Mouse (Mus musculus) thymus, postnatal 14 days (tissue): ENCODE data around the gene 6030468B19Rik.
"Not testable (repeated sequence)": the region's sequence is repeated elsewhere in the genome, so short reads cannot be mapped to it uniquely, and the experiment has no call there.

ENCODE experiments used
- DNase-seq: peaks from one replicate; pipeline ENCODE4 v3.0.0; 2021

6030468B19Rik gene

DNA sequence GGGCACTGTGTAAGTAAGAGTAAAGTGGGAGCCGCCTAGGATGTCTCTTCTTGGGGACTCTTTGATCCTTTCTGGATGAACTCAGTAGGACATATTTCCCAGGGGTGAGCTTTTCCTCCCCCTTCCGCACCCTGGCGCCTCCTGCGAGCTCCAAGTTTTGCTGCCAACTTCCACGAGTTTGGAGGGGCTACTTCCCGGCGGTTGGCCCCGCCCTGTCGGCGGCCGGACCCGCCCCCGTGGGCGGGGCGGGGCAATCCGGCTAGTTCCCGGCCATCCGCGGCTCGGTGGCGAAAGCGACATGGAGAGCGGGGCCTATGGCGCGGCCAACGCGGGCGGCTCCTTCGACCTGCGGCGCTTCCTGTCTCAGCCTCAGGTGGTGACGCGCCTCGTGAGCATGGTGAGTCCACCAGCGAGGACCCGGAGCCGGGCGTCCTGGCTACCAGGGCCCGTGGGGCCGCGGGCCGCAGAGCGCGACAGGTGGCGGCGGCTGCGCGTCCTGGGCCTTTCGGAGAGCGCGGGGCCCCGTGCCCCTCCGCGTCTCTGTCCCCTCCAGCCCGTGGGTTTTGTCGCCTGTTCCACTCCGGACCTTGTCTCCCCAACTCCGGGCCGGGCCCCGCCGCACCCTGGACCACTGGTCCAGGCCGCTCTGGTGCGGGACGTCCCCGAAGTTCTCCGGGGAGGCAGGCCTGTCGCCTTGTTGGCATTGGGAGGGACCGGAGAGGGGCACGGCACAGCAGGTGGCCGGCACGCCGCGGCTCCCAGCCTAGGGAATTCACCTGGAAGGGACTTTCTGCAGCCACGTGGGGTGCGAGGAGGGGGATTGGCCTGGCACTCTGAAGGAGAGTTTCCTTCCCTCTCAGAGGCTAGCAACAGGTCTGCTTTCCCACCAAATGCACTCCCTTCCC, 12.2 kb downstream of the 6030468B19Rik start, which contains the start of the genes Gm20708 and Syngr2:
Gene Gm20708 (plus strand): TSS at position 262 of the 905 bp plus-strand sequence.
Gene Syngr2 (plus strand): TSS at position 262 of the 905 bp plus-strand sequence.
- peak; percentile 78 for DNase-seq

DNA sequence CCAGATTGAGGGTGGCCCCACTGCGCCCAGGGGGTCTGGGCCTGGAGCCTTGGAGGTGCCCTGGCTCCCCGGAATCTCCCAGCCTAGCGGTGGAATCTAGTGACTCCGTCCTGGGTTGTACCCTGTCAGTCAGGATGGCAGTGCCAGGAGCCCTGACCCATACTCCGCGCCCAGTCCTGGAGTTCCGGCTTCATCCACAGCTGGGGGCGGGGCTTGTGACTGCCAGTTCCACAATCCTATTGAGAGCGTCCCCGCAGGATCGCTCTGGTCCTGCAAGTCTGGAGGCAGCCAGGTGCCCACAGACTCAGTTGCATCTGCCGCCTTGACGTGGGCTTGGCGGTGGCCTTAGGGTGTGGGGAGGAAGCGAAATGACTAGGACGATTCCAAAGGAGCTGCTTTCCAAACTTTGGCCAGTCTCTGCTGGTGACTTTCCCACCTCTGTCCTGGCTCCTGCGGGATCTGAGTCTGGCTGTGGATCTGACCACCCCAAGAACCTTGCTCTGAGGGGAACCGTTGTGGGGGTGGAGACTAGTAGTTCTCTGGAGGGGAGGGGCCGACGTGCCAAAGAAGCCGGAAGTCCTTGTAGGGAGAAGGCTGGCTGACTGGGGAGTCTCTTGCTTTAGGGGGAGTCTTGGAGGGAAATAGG, 13.1 kb downstream of the 6030468B19Rik start:
- DNase-seq, result peak; percentile 87

DNA sequence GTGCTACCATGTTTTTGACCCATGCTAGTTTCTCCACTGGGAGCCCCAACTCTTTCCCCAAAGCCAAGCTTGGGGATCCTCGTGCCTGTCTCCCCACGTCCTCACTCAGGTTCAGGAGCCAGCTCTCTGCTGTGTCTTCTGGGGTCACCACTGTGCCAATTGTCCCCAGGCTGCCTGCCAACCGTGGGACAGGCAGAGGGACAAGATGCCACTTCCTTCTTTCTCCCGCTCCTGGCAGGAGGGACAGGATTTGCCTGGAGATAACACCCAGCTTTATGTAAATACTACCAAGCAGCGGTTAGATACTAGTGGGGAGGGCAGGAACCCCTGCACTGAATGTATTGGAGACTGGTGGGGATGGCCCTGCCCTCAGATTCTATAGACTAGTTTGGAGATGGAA, 16.4 kb downstream of the 6030468B19Rik start:
- no peak for DNase-seq

DNA sequence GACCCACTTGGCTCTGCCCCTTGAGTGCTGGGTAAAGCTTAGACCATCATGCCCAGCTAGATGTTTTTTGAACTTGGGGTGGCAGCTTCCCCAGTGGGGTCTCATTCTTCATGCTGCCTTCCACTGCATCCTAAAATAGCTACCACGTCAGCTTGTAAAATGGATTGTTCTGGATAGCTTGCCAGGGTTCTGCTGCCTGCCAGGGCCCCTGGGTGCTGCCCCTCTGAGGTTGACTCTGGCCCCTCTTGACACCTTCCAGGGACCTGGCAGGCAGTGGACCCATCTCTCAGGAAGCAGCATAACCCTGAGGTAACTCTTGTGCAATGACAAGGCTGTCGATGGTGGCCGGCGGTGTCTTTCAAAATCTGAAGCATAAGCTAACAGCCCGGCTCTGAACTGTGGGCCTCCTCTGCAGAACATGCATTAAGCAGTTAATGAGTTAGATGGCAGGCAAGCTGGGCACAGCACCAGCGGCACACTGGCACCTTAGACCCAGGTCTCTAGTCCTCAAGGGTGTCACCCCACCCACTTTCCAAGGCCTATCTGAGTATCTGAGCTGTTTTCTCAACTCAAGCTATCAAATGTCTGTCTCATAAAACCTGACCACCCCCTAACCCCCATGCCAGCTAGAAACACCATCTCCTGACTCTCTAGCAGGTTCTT, 17.4 kb downstream of the 6030468B19Rik start:
- no peak for DNase-seq

DNA sequence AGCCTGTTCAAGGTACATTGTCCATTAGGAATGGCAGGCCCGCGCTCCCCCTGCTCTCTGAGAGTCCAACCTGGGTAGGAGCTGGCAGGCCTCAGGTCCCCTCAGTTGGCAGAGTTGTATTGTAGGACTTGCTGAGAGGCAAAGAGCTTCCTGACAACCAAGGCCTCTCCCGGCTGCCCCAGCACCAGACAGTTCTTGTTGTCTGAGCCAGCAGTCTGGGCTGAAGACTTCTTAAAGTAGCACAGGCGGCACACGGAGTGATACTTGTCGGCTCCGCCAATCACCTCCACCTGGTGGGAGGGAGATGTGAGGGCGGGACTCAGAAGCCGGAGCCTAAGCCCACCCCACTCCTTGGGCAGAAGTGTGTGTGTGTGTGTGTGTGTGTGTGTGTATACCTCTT, 18.4 kb downstream of the 6030468B19Rik start:
- not testable (repeated sequence) for DNase-seq

DNA sequence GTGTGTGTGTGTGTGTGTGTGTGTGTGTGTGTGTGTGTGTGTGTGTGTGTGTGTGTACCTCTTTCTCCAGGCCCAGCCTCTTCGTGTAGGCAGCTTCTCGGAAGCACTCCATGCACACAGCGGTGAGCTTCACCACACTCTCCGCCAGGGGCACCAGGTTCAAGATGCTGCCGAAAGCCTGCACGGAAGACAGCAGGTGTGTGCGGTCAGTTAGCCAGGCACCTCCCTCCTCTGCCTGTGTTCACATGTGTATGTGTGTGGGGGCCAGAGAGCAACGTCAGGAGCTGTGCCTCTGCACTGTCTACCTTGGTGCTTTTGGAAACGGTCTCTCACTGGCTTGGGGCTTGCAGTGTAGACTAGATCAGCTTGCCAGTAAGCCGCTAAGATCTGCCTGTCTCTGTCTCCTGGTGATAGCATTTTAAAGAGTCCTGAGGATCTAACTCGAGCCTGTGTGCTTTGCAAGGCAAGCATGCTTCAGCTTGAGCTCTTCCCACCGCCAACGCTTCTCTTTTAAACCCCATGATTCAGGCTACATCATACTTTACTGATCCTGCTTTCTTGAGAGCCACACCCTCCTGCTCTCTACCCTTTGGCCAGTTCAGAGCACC, 19.0 kb downstream of the 6030468B19Rik start:
- no peak for DNase-seq

DNA sequence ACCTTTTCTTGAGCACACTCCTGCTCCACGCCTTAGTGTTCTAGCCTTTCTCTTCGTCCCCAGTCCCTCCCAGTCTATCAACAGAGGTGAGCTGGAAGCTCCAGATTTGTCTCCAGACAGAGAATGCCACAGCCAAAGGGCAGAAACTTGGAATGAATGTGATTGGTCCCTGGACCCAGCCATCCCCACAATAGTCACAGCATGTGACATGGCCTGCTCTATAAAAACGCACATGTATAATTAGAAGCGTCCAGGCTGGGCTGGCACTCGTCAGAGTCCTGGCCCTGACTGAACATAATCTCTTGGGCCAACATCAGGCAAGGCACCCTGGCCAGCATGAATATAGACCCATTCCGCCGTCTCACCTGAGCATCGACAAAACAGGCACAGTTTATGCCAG, 21.6 kb downstream of the 6030468B19Rik start:
- no peak for DNase-seq

DNA sequence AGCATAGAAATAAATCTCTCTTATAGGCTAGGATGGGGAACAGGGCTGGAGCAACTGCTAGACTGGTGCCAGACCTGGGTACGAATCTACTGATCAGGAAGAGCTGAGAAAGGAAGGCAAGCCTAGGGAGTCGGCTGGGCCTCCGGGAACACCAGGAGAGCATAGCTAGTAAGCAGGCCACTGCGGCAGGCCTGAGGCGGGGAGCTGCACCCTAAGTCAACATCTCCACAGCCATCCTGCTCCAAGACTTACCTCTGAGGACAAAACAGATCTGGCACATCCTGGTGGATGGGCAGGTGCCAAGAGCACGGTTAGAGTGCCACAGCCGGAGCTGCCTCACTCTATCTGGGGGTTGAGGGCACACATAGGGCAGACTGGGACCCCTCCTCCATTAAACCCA, 22.7 kb downstream of the 6030468B19Rik start:
- no peak for DNase-seq

DNA sequence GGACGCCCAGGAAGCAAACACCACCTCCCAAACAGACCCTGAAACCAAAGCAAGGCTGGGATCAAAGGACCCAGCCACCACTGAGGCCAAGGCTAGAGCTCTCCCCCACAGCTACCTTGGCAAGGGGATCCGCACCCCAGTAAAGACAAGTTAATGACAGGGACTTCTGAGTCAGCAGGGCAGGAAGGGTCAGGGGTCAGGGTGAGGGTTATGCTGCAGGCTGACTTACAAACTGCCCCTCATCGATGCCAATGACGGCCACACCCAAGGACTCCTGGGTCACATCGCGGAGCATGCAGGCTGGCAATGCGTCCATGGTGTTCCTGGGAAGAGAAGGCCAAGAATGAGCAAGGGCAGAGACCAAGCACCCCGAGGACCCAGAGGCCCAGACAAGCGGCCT, 24.4 kb downstream of the 6030468B19Rik start:
- no peak for DNase-seq

DNA sequence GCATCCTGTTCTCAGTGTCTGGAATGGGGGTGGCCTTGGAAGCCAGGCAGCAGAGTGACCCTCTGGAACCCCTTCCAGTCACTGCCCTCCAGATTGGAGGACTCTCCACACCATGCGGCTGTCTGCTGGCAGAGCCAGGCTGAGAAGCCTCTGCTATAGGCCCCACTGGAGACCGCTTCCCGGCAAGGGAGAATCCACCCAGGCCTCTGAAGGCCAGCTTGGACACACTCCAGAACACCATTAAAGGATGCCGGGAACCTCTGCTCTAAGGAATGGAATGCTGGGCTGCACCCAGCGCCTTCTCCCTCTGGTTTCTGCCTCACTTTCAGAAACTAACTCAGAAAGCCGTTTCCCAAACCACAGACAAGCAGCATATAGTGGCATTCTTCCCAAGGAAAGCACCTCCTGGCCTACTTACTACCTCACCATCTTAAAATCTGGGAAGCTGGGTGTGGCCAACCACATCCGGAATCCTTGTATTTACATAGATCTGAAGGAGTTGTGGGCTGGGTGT, 25.3 kb downstream of the 6030468B19Rik start:
- DNase-seq, result no peak

DNA sequence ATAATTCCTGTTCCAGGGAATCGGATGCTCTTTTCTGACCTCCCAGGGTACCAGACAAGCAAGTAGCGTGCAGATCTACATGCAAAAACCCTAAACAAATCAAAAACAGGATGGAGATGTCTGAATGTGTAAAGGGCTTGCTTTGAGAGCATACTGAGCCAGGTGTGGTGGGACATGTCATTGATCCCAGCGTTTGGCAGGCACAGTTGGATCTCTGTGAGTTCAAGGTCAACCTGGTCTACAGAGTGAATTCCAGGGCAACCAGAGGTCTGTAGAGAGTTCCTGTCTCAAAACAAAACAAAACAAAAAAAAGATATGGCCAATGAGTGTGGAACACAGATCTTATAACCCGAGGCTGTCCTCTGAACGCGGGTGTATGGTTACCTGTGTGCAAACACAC, 26.0 kb downstream of the 6030468B19Rik start:
- no peak for DNase-seq

DNA sequence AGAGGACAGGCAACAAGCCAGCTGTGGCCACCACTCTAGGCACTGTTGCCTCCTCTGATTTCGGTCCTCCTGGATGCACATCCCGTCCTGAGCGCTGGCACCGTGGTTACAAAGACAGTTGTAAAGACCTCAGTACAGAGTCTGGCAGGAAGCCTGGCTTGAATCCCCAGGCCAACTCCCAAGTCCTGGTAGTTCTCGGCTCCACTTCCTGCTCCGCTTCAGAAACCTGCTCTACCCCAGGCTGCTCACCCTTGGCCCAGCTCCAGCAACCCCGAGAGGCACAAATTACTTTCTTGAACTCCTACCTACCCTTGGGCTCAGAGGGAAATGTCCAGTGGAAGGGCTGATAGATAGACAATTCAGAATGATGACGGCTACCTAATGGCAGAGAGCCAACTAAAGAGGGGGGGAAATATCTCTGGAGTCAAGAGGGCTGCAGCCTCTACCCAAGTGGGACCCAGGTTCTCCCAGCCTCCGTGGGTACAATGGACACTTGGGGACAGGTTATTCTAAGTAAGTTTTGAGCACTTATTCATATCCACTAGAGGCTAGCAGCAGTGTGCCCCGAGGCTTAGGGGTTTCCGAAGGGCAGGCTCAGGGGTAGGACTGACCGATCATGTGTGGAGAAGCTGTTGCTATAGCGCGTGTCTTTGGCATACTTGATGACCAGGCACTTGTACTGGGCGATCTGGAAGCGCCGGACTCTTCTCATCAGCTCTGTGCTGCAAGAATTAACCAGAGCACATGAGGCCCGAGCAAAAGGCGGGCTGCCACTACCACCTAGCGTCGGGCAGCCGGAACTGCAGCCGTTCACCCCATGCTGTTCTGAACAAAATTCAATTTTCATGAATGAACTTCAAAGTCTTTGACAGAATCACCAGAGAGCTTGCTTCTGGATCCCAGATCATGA, 26.9 kb downstream of the 6030468B19Rik start:
- DNase-seq, result peak; percentile 82

DNA sequence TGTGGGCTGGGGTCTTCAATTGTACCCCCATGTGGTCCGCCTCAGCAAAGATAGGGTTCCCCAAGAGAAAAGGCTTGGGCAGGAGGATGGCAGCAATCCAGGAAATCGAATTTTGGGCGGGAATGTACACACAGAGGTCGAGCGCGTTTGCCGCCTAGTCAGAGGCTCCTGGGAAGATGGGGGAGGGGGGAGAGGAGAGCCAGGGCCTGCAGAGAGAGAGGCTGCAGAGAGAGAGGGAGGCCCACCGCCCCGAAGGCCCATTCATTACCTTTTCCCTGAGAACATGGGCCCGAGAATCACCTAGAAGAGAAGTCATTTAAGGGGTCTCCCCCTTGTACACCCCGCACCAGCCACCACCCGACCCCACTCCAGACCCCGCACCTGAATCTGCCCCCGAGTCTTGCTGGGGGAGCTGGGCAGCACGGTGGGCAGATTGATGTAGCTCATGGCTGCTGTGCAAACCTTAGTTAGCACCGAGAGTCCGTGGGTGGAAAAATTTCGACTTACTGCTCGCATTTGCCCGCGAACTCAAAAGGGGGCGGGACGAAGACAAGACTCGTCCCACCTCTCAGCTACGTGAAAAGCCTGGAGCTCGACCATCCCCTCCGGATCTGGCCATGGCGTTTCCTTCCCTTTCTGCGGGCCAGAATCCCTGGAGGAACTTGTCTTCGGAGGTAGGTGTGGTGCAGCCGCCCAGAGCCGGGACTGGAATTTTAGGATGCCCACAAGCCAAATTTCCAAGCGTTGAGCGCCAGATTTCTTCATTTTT, 28.1 kb downstream of the 6030468B19Rik start, which contains the start of the genes Afmid and Tk1:
Gene Afmid (plus strand): TSS at position 592 of the 769 bp plus-strand sequence.
Gene Tk1 (minus strand): TSS at position 760 of the 769 bp plus-strand sequence.
- peak; percentile 76 for DNase-seq

DNA sequence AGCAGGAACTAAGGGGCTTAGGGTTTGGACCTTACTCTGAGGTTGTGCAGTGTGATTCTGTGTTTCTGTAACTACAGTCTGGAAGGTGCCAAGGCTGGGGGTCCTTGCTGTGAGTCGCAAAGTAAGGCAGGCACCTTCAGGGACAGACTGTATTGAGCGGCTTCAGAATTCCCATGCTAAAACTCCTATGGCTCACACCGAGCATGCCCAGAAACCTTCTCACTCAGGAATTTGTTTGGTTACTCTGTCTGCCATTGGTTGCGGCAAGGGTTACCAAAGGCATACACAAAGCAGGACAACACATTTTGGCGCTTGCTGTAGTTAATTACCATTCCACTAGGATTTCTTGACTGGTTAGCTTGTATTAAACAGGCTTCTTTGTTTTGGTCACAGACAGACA, 28.7 kb downstream of the 6030468B19Rik start:
- DNase-seq, result no peak

DNA sequence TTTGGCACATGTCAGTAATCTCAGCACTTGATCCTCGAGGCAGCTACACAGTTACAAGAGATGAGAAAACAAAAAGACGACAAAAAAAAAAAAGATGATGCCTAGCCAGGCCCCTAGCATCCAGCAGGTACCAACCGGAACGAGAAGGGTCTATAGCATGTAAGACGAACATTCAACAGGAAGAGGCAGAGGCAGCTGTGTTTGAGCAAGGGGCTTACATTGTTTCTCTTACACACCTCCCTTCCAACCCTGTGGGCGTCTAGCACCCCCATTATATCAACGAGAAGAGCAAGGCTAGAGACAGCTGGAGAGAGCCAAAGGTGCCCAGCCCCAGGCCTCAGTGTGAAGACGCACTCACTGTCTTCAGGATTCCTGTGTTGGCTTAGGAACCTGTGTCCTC, 29.5 kb downstream of the 6030468B19Rik start:
- DNase-seq, result peak; percentile 40

DNA sequence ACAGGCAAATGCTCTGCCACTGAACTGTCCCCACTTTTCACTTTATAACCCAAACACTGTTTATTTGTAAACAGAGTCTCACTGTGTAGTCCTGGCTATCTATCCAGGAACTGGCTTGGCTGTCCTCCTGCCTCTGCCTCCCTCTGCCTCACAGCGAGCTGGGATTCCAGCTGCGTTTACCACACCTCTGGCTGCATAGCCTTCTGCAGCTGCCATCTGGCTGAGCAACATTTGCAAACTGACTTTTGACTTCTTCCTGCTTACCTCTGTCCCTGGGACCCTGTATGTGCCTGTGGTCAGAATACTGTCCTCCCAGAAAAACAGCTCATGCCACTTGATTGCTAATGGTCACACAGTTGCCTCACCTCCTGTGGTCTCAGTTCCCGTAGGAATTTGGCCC, 29.9 kb downstream of the 6030468B19Rik start:
- peak; percentile 55 for DNase-seq

DNA sequence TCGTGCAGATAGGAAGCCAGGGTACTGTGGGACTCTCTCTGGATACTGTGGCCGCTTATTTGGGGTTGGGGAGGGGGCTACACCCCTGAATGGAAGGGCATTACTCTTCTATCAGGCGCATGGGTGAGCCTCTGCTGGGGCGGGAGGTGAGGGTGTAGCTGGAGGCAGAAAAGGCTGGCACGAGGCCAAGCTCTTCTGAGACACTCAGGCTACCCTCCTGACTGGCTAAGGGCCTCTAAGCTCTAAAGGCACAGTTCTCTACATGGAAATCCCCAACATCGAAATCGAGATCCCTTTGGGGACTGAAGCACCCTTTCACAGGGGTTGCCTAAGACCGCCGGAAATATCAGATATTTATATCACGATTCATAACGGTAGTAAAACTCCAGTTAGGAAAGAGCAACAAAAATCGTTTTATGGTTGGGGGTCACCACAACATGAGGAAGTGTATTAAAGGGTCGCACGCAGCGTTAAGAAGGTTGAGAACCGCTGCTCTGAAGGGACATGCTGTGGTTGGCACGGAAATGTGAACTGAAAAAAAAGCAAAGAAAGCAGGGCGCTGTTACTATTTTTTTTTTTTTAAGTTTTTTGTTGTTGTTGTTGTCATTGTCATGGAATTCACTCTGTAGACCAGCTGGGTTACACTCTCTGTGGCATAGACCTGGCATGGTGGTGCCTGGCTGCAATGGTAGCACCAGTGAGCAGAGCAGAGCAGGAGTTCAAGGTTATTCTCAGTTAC, 30.9 kb downstream of the 6030468B19Rik start:
- peak; percentile 62 for DNase-seq

DNA sequence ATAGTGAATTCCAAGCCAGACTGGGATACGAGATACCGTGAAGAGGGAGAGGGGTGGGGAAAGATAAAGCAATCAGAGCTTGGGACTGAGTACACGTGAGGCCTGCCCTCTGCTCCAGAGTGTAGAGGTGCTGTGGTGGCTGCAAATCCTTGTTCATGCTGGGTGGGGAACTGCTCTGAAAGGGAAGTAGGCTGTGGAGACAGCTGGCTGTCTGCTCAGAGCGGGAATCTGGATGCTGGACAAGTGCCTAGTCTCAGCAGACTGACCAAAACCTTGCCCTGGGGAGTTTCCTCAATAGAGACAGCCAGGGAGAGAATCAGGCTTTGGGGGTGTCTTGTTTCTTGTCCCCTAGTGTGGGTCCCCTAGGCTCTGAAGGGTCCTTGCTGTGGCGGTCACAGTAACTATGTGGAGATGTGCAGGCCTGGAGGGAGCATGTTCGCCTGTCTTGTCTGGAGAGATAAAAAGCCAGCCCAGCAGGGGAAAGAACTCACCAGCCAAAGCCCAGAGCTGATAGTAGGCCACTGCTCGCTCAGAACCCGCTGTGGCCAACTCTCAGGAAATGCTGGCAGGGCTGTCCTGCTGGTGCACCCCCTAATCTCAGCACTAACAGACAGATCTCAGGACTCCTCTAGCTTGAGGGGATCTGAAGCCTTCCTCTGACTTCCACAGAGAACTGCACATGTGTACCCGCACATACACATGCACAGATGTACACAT, 31.6 kb downstream of the 6030468B19Rik start:
- no peak for DNase-seq

DNA sequence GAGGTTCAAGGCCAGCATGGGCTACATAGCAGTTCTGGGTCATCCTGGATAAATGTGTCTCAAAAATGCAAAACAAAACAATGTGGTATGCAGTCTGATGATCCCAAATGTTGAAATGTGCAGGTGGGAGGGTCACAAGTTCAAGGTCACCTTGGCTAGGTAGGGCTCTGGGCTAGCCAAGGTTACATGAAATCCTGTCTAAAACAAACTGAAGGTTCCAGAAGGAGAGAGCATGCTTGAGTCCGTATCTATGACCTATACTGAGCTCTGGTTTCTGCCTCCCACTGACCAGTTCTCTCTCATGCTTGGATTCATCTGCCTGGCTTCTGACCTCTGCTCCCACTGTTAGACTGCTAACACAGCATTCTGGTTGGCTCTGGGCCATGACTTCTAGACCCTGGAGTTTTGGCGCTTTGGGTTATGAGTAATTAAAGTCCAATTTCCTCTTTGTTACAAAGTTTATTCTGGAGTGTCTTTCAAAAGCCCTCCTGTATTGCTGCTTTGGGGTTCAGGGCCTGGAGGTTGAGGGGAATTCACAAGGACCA, 32.3 kb downstream of the 6030468B19Rik start:
- no peak for DNase-seq
